Mouse (Mus musculus): ENCODE measurements around the gene Olfr94.
"Not testable (repeated sequence)": the region's sequence is repeated elsewhere in the genome, so short reads cannot be mapped to it uniquely, and the experiment has no call there.

Olfr94 gene

GRCm38 (mm10) chr17:37200894-37201293 is at the start of gene Olfr94:
TSS of gene Olfr94 (minus strand) at chr17:37200994.
- DNase-seq = no peak

DNA sequence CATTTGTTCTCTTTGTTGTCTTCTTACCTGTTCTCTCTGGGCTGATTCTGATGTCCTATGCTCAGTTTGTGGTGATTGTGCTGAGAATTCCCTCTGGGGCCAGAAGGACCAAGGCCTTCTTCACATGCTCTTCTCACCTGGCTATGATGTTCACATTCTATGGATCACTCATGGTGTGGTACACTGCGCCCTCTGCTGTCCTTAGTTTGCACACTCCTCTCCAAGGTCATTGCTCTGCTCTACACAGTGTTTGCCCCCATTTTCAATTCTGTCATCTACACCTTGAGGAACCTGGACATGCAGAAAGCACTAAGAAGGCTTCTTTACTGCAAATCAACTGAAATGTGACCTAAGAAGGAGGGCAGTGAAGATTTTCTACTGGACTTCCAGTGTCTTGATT is 49.8 kb upstream of the Olfr94 start:
- peak; percentile 19 to 28 for DNase-seq

GRCm38 (mm10) chr17:37249460-37249859 is 48.7 kb upstream of the Olfr94 start:
- DNase-seq = no peak

DNA sequence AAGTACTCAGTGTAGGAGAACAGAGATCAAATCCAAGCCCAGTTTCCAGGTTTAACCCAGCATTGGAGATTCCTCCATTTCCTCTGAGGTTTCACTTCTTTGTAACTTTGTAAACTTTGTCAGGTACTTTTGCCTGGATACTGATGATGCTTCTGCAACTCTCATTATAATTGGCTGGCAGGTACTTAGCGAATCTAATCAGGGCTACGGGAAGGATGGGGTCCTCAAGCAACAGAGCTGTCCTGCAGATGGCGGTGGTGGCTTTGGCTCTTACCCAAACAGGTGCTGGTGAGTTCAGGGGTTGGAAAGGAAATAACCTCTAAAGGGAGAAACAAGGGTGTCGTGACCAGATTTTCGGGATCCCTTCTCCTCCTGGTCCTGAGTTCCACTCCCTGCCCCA is 45.9 kb upstream of the Olfr94 start:
- peak; percentile 53 to 61 for DNase-seq

- no peak for DNase-seq
Observed at GRCm38 (mm10) chr17:37242198-37242597, 41.4 kb upstream of the Olfr94 start.

- not testable (repeated sequence) for DNase-seq
Observed at GRCm38 (mm10) chr17:37237230-37237629, 36.4 kb upstream of the Olfr94 start, which contains the start of gene Olfr97. TSS of gene Olfr97 (minus strand) at chr17:37237330.

GRCm38 (mm10) chr17:37221879-37222278 is 21.1 kb upstream of the Olfr94 start:
- DNase-seq = no peak

- no peak for DNase-seq
Observed at GRCm38 (mm10) chr17:37219846-37220245, 19.1 kb upstream of the Olfr94 start, which contains the start of gene Olfr96. TSS of gene Olfr96 (plus strand) at chr17:37220146.

DNA sequence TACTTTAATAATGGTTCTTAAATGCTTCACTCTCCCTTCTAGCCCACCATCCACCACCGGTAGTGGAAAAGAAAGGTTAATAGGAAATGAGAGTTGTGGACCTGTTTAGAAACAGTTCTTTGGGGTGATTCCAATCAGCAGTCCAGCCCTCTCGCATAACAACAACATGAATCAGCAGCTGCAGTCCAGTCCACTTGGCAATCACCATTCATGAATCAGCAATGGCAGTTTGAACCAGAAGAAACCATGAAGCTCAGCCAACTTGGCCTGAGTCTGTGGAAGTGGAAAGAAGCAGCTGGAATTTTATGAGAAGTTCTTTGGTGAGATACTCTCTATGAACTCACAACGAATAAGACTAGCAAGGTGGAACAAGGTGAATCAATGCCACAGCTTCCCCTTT is 17.7 kb upstream of the Olfr94 start:
- no peak for DNase-seq

DNA sequence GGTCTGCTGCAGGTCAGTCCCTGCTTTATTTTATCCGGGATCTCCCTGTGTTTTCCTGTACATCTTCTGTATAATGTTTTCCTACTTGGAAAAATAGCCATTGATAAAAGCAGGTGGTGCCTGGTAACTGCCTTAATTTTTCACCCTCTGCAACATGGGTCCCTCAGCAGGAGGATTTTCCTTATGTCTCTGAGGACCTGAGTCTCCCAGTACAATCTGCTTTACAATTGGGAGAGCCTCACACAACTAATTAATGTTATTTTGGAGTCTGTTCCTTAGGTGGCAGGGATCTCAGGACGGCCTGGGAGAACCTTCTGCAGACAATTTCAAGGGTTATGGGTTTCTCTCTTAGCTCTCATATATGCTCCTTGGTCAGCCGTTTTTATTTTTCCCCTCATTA is 12.2 kb upstream of the Olfr94 start, which contains the start of gene Olfr95:
Gene Olfr95, minus strand, starts transcription at position 101 of the 400 bp plus-strand sequence.
- DNase-seq = no peak

GRCm38 (mm10) chr17:37210884-37211768 is 10.3 kb upstream of the Olfr94 start:
- DNase-seq = no peak

GRCm38 (mm10) chr17:37203917-37204236 is 3.1 kb upstream of the Olfr94 start:
- no peak for DNase-seq

DNA sequence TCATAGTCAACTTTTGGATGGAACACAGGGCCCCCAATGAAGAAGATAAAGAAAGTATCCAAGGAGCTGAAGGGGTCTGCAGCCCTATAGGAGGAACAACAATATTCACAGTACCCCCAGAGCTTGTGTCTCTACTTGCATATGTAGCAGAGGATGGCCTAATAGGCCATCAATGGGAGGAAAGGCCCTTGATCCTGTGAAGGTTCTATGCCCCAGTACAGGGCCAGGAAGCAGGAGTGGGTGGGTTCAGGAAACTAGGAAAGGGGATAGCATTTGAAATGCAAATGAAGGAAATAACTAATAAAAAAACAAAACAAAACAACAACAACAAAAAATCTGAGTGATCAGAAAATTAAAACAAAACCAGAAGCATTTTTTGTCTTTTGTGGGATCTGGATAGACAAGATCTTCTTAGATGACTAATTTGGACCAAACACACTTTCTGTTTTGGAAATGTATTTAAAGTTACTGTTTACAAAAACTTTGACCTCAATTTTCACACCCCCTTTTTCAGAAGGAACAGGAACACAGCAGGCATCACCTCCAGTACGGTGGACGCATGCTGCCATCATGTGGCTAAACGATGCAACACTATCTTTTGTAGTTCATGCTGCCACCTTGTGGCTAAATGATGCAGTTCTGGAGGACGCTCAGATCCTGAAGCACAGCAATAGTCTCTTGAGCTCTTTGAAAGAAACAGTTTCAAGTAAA is 2.6 kb upstream of the Olfr94 start:
- peak; percentile 42 to 57 for DNase-seq

DNA sequence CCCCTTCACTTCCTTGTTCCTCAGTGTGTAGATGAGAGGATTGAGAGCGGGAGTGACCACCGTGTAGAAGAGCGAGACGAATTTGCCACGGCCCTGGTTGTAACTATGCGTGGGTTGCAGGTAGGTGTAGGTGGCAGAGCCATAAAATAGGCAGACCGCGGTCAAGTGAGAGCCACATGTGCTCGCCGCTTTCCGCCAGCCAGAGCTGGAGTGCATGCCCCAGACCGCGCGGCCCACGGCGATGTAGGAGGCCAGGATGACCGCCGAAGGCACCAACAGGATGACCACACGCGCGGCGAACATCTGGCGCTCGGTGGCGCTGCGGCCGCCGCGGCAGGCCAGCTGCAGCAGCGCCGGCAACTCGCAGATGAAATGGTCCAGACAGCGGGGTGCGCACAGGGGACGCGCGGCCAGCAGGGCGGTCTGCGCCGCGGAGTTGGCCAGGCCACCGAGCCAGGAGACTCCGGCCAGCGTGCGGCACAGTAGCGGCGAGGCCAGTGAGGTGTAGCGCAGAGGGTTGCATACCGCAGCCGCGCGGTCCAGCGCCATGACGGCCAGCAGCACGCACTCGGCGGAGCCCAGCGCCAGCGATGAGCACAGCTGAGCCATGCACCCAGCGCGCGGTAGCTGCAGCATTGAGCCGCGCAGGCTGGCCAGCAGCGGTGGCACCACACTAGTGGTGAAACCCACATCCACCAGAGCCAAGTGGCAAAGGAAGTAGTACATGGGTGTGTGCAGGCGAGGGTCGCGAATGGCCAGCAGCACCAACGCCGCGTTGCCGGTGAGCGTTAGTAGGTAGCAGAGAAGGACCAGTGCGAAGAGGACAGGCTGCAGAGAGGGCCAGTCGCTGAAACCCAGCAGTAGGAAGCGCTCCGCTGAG is 3.7 kb downstream of the Olfr94 start:
- DNase-seq = no peak

- DNase-seq = no peak
Observed at GRCm38 (mm10) chr17:37194782-37195181, 6.0 kb downstream of the Olfr94 start.

GRCm38 (mm10) chr17:37193656-37194055 is 7.1 kb downstream of the Olfr94 start, which contains the start of gene Ubd:
TSS of gene Ubd (plus strand) at chr17:37193892.
- DNase-seq = no peak

GRCm38 (mm10) chr17:37193032-37193431 is 7.8 kb downstream of the Olfr94 start:
- no peak for DNase-seq

DNA sequence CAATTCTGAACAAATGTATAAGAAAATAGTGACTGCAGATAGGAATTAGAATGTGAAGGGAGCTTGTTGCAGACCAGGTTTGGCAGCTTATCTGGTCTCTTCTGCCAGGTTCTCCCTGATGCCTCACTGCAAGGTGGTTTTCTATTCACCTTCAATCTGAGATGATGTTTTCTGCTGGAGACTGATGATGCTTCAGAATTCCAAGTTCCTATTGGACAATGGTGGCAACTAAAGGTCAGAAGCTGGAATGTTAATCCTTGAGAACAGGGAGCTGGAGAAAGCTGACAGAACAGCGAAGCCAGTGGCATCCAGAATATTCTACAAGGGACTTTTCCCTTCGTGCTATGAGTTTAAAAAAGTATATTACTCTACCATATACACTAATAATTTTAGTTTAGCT is 10.1 kb downstream of the Olfr94 start:
- DNase-seq = no peak

- no peak for DNase-seq
Observed at GRCm38 (mm10) chr17:37185474-37185873, 15.3 kb downstream of the Olfr94 start.

DNA sequence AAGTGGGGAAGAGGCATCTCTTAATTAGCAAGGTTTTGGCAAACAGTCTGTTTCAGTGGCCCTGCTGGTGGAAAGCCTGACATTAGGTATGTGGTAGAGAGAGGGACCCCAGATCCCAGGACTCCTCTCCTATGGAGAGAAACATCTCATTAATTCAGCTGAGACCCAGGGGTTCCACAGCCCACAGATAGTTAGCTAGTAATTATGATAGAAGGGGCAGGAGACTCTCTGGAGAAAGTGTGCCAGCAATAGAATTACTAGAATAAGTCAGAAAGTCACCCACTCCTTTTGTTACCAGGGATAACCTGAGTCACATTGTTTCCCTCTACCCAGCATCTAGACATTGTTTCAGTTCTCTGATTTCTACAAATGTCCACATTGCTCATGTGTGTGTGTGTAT is 39.4 kb downstream of the Olfr94 start, which contains the start of gene Olfr93:
Gene Olfr93, minus strand, starts transcription at position 101 of the 400 bp plus-strand sequence.
- DNase-seq = no peak
